Mouse (Mus musculus): Measurements from ENCODE around the gene Tspan18. TPM values are rescaled to one million over a fixed set of nuclear protein-coding genes. Genes with fewer than 3 reads are reported as not detected.

The Tspan18 gene
- total and polyA plus RNA-seq, 3 experiments, result 0.38 TPM; not detected in 2

GRCm38 (mm10) chr2:93227713-93228479 lies 106.4 kb downstream of the Tspan18 start:
- Histone ChIP-seq H3K9ac (ENCODE audit: insufficient read depth, low read depth) (no peak overlapping the region), H3K9me3 (replicated peaks; ENCODE audit: low read length) (peaks cover 5% of the 10 kb centered on the region), H3K4me2 (ENCODE audit: insufficient read depth, low read depth, poor library complexity, severe bottlenecking) (no peak overlapping the region), H3K4me3 (replicated peaks in 1 of 3; ENCODE audit: low read depth in 2 of 3, low read length in 2 of 3, poor library complexity in 1 of 3) (no peak overlapping the region), H3K27ac (ENCODE audit: insufficient read depth, low read depth) (no peak overlapping the region), H3K27me3 (replicated peaks) (peaks cover 91% of the 10 kb centered on the region), H3K4me1 (ENCODE audit: control insufficient read depth in 1 of 2, insufficient read depth in 2 of 2) (no peaks in the 10 kb centered on the region), H3K36me3 (replicated peaks in 1 of 2; ENCODE audit: control insufficient read depth in 1 of 2, insufficient read depth in 1 of 2, low read length in 1 of 2) (no peaks in the 10 kb centered on the region), H3K79me2 (replicated peaks; ENCODE audit: control insufficient read depth, extremely low read depth, insufficient read depth, poor library complexity, severe bottlenecking) (no peaks in the 10 kb centered on the region)
- DNase-seq (ENCODE audit: extremely low read depth), result no peak
- in situ Hi-C loops (cut with MboI; ENCODE audit: low pct_ligation_motif_present, low pct_unique_long_range_greater_than_20kb, low sequenced_read_pairs), result no loop called here
- dilution Hi-C loops (cut with MboI; ENCODE audit: extremely low pct_ligation_motif_present, extremely low pct_unique_long_range_greater_than_20kb, low sequenced_read_pairs), result no loop called here
- TF ChIP-seq TBP (conservative IDR thresholded peaks at IDR 0.05; ENCODE audit: low read depth, low read length), result no peak
- TF ChIP-seq PAX5 (IDR thresholded peaks at IDR 0.05; ENCODE audit: low read length), result no peak
- no peak for TF ChIP-seq MAX (IDR thresholded peaks at IDR 0.05; ENCODE audit: low read length)
- no peak for TF ChIP-seq JUND (conservative IDR thresholded peaks at IDR 0.05; ENCODE audit: low read depth, low read length)
- no peak for TF ChIP-seq ZC3H11A (IDR thresholded peaks at IDR 0.05; ENCODE audit: low read depth, low read length)
- TF ChIP-seq JUN (IDR thresholded peaks at IDR 0.05; ENCODE audit: insufficient read depth, low read depth, low read length), result no peak
- no peak for TF ChIP-seq MAZ (IDR thresholded peaks at IDR 0.05; ENCODE audit: low read depth, low read length)
- TF ChIP-seq ZMIZ1 (IDR thresholded peaks at IDR 0.05; ENCODE audit: low read depth, low read length), result no peak
- no peak for TF ChIP-seq MAFK (IDR thresholded peaks at IDR 0.05; ENCODE audit: insufficient replicate concordance, low read length)
- TF ChIP-seq USF1 (IDR thresholded peaks at IDR 0.05; ENCODE audit: low read depth, low read length), result no peak
- TF ChIP-seq EP300 (IDR thresholded peaks at IDR 0.05; ENCODE audit: low read length), result no peak
- TF ChIP-seq NELFE (IDR thresholded peaks at IDR 0.05; ENCODE audit: low read depth, low read length), result no peak

DNA sequence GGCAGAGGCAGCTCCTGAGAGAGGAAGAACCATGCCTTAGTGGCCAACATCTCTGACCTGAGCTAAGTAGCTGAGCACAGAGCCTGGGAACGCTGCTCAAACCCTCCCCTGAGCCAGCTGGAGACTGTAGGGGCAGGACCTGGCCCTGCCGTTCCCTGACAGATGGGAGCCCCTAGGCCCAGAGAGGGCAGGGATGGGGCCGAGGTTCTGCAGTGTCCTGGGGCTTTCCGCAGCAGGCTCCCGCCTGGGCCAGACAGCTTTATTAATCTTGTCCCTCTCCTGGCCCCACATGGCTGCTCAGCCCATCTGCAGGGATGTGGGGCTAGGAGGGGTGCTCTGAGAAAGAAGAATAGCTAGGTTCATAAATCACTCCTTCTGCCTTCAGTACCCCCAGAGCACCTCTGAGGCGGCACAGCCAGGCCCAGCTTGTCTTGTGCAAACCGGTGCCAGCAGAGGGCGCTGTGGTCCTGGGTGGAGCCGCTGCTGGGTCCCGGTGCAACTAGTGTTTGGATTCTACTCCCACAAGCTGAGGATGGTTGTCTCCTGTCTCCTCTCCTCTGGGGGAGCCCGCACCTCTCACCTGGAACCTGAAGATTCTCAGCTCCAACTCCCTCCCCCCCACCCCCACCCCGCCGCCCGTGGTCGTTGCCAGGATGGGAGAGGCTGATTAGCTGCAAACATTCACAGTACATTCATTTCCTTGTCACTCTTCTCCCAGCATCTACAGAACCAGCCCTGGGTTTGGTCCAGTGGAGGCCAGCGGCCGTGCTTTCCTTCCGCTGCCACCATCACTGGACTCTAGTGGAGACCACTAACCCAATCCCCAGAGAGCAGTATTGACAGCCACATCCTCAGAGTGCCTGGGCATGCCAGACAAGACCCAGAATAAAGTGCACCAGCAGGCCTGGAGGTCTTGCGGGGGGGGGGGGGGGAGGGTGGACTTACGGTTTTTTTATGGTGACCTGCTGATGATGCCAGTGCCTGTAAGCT lies 107.4 kb downstream of the Tspan18 start:
- Histone ChIP-seq H3K4me2 (ENCODE audit: insufficient read depth, low read depth, poor library complexity, severe bottlenecking) (no peak overlapping the region), H3K9ac (ENCODE audit: insufficient read depth, low read depth) (no peak overlapping the region), H3K79me2 (replicated peaks; ENCODE audit: control insufficient read depth, extremely low read depth, insufficient read depth, poor library complexity, severe bottlenecking) (no peaks in the 10 kb centered on the region), H3K36me3 (replicated peaks in 1 of 2; ENCODE audit: control insufficient read depth in 1 of 2, insufficient read depth in 1 of 2, low read length in 1 of 2) (no peaks in the 10 kb centered on the region), H3K9me3 (replicated peaks; ENCODE audit: low read length) (peaks cover 5% of the 10 kb centered on the region), H3K27me3 (replicated peaks) (peaks cover 86% of the 10 kb centered on the region), H3K4me1 (ENCODE audit: control insufficient read depth in 1 of 2, insufficient read depth in 2 of 2) (peaks cover 0 to 2% of the 10 kb centered on the region in 2 experiments; a peak in 1 of 4 replicates), H3K27ac (ENCODE audit: insufficient read depth, low read depth) (no peak overlapping the region), H3K4me3 (replicated peaks in 1 of 3; ENCODE audit: low read depth in 2 of 3, low read length in 2 of 3, poor library complexity in 1 of 3) (no peak overlapping the region)
- in situ Hi-C loops (cut with MboI; ENCODE audit: low pct_ligation_motif_present, low pct_unique_long_range_greater_than_20kb, low sequenced_read_pairs) (no loop called here), dilution Hi-C loops (cut with MboI; ENCODE audit: extremely low pct_ligation_motif_present, extremely low pct_unique_long_range_greater_than_20kb, low sequenced_read_pairs) (no loop called here)
- TF ChIP-seq SIN3A (IDR thresholded peaks at IDR 0.05; ENCODE audit: low read length) (no peak), CTCF (conservative IDR thresholded peaks at IDR 0.05 in 1 of 2, IDR thresholded peaks at IDR 0.05 in 1 of 2; ENCODE audit: low read depth in 2 of 2, low read length in 2 of 2) (peak; percentile 24 to 77; a peak in 2 of 4 replicates), JUN (IDR thresholded peaks at IDR 0.05; ENCODE audit: insufficient read depth, low read depth, low read length) (no peak), RAD21 (IDR thresholded peaks at IDR 0.05; ENCODE audit: low read depth, low read length) (peak; percentile 63), MAZ (IDR thresholded peaks at IDR 0.05; ENCODE audit: low read depth, low read length) (no peak), MAFK (IDR thresholded peaks at IDR 0.05; ENCODE audit: insufficient replicate concordance, low read length) (no peak), MAX (IDR thresholded peaks at IDR 0.05; ENCODE audit: low read length) (no peak), TCF12 (IDR thresholded peaks at IDR 0.05; ENCODE audit: low read depth, low read length) (no peak), NRF1 (IDR thresholded peaks at IDR 0.05; ENCODE audit: low read depth, low read length) (no peak), POLR2AphosphoS2 (IDR thresholded peaks at IDR 0.05; ENCODE audit: low read depth, low read length) (no peak), USF1 (IDR thresholded peaks at IDR 0.05; ENCODE audit: low read depth, low read length) (no peak), ZMIZ1 (IDR thresholded peaks at IDR 0.05; ENCODE audit: low read depth, low read length) (no peak), GABPA (IDR thresholded peaks at IDR 0.05; ENCODE audit: insufficient replicate concordance, low read depth, low read length) (no peak), NELFE (IDR thresholded peaks at IDR 0.05; ENCODE audit: low read depth, low read length) (no peak), JUND (conservative IDR thresholded peaks at IDR 0.05; ENCODE audit: low read depth, low read length) (no peak), E2F4 (IDR thresholded peaks at IDR 0.05; ENCODE audit: insufficient replicate concordance, low read depth, low read length) (no peak), SMC3 (IDR thresholded peaks at IDR 0.05; ENCODE audit: low read depth, low read length) (peak; percentile 63), ZC3H11A (IDR thresholded peaks at IDR 0.05; ENCODE audit: low read depth, low read length) (no peak)
- DNase-seq (ENCODE audit: extremely low read depth), result peak; percentile 33

Data from CH12.LX (cell line).